Mouse (Mus musculus) adipocyte (in vitro differentiated cells): Measurements from ENCODE around the gene Mrgpre.

Experiments used
- DNase-seq: peaks from one replicate; pipeline ENCODE4 v3.0.0-alpha.2; 2016; ENCODE audit warnings: low spot score

Gene Mrgpre

GRCm38 (mm10) chr7:143738194-143738593 is 46.1 kb downstream of the Mrgpre start:
- no peak for DNase-seq

GRCm38 (mm10) chr7:143733746-143734145 is 50.6 kb downstream of the Mrgpre start:
- no peak for DNase-seq

GRCm38 (mm10) chr7:143729886-143730285 is 54.4 kb downstream of the Mrgpre start:
- no peak for DNase-seq
